Mouse (Mus musculus): ENCODE results near the gene N4bp2. TPM values are rescaled to one million over a fixed set of nuclear protein-coding genes. Genes with fewer than 3 reads are reported as not detected.

Gene N4bp2
- polyA plus RNA-seq, 1 experiment, result 2.0 TPM

DNA sequence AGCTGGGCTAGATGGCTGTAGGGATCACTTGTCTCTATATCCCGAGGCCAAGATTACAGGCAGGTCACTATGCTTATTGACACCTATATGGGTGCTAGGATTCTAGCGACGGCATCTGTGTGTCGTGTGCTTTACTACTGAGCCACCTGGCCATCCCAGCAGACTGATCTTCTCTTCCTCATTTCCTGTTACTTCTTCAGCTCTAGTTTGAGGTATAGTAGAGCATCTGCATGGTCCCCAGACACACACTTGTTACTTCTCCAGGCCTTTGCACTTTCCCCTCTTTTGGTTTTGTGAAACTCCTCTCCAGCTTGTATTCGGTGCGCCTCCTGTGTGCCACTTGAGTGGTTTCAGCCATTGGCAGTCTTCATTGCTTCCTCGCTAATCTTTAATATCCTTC, 111.9 kb downstream of the N4bp2 start:
- TF ChIP-seq CTCF (IDR thresholded peaks at IDR 0.05; ENCODE audit: control insufficient read depth, insufficient read depth, insufficient read length) (no peak), MYOG (IDR thresholded peaks at IDR 0.05; ENCODE audit: control insufficient read depth, extremely low read depth, insufficient read length) (no peak), MYOD1 (IDR thresholded peaks at IDR 0.05; ENCODE audit: control insufficient read depth, insufficient read length, low read depth) (no peak), CEBPB (IDR thresholded peaks at IDR 0.05; ENCODE audit: low read depth) (no peak), FOSL1 (IDR thresholded peaks at IDR 0.05; ENCODE audit: insufficient read depth, low read length, poor library complexity, severe bottlenecking) (no peak), USF1 (IDR thresholded peaks at IDR 0.05; ENCODE audit: low read depth) (no peak), MAX (IDR thresholded peaks at IDR 0.05) (no peak)
- Histone ChIP-seq H3K79me3 (ENCODE audit: low read depth) (no peaks in the 10 kb centered on the region), H3K4me3 (ENCODE audit: insufficient read depth, poor library complexity, severe bottlenecking) (no peak overlapping the region)

DNA sequence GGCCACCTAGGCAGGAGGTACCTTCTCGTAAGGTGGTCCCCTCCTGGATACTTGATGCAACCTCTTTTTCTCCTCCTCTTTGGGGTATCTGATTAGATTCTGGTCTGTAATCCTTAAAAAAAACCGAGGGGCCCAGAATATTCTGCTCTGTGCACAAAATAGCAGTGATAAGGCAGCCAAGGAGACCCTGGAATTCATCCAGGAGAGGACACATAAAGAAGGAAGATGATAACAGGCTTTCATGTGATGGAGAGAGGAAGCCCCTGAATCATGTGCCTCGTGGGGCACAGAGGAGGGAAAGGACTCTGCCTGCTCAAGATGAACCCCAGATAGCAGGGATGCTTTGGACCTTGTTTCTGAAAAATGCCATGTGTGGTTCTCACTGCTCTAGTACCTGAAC, 115.0 kb downstream of the N4bp2 start:
- H3K36me3 ChIP-seq (ENCODE audit: control insufficient read depth, insufficient read depth), result no peaks in the 10 kb centered on the region
- no peaks in the 10 kb centered on the region for H3K79me2 ChIP-seq (ENCODE audit: control insufficient read depth, insufficient read depth)
- no peak overlapping the region for H3K4me3 ChIP-seq (ENCODE audit: insufficient read depth, poor library complexity, severe bottlenecking)
- no peaks in the 10 kb centered on the region for H3K79me3 ChIP-seq (ENCODE audit: low read depth)
- peaks cover 8% of the 10 kb centered on the region for H3K27me3 ChIP-seq (ENCODE audit: control insufficient read depth, insufficient read depth, insufficient read length)
- H3ac ChIP-seq (ENCODE audit: control insufficient read depth, insufficient read length, low read depth), result no peak overlapping the region
- TF ChIP-seq USF1 (IDR thresholded peaks at IDR 0.05; ENCODE audit: low read depth) (no peak), CTCF (IDR thresholded peaks at IDR 0.05; ENCODE audit: control insufficient read depth, insufficient read depth, insufficient read length) (no peak)

More for the DNA sequence above, 111.9 kb downstream of the N4bp2 start:
- Histone ChIP-seq H3ac (ENCODE audit: control insufficient read depth, insufficient read length, low read depth) (no peak overlapping the region), H3K27me3 (ENCODE audit: control insufficient read depth, insufficient read depth, insufficient read length) (peaks cover 8% of the 10 kb centered on the region), H3K79me2 (ENCODE audit: control insufficient read depth, insufficient read depth) (no peaks in the 10 kb centered on the region), H3K36me3 (ENCODE audit: control insufficient read depth, insufficient read depth) (no peaks in the 10 kb centered on the region)

Other genes starting within 250 kb of the N4bp2 start
- gene Smim14, start 226.3 kb upstream of the N4bp2 start, polyA plus RNA-seq (2012; fragmentation: generic; extraction: Trizol), result 63.0 TPM
- 98.7 TPM for gene Ube2k, start 226.3 kb upstream of the N4bp2 start, polyA plus RNA-seq (2012; fragmentation: generic; extraction: Trizol)
- gene Pds5a, start 65.2 kb upstream of the N4bp2 start, polyA plus RNA-seq (2012; fragmentation: generic; extraction: Trizol), result 20.3 TPM
- gene Rhoh, start 97.7 kb downstream of the N4bp2 start, polyA plus RNA-seq (2012; fragmentation: generic; extraction: Trizol), result not detected
- gene Chrna9, start 171.4 kb downstream of the N4bp2 start, polyA plus RNA-seq (2012; fragmentation: generic; extraction: Trizol), result not detected
- not detected for gene 9130230L23Rik, start 240.8 kb downstream of the N4bp2 start, polyA plus RNA-seq (2012; fragmentation: generic; extraction: Trizol)

All from C2C12 (cell line).